Mouse (Mus musculus): ENCODE measurements around the gene Tmem131l. TPM values are rescaled to one million over a fixed set of nuclear protein-coding genes. Genes with fewer than 3 reads are reported as not detected.
A peak's percentile ranks its signal among the peaks of the same experiment; 100 is the strongest.

Gene Tmem131l
- total and polyA plus RNA-seq, 3 experiments, result 9.6 to 39.6 TPM; not detected in 1

GRCm38 (mm10) chr3:84071641-84072040 is 31.7 kb upstream of the Tmem131l start:
- H3K9ac ChIP-seq (ENCODE audit: control insufficient read depth, low read depth, low read length, poor library complexity, severe bottlenecking), result no peak overlapping the region
- no peak overlapping the region for H3K4me3 ChIP-seq (ENCODE audit: control insufficient read depth in 1 of 2, insufficient read depth in 1 of 2, low read depth in 2 of 2, low read length in 2 of 2)
- H3K9me3 ChIP-seq (replicated peaks; ENCODE audit: insufficient read depth, low read length), result no peaks in the 10 kb centered on the region
- no peak for TF ChIP-seq ZMIZ1 (IDR thresholded peaks at IDR 0.05; ENCODE audit: low read depth, low read length)
- TF ChIP-seq KAT2A (conservative IDR thresholded peaks at IDR 0.05; ENCODE audit: low read depth, low read length), result no peak
- TF ChIP-seq TBP (IDR thresholded peaks at IDR 0.05; ENCODE audit: low read depth, low read length), result no peak
- TF ChIP-seq RAD21 (IDR thresholded peaks at IDR 0.05; ENCODE audit: low read depth, low read length), result peak; percentile 6
- no peak for TF ChIP-seq MAZ (IDR thresholded peaks at IDR 0.05; ENCODE audit: low read depth, low read length)
- no peak; a peak in 1 of 6 replicates for TF ChIP-seq CTCF (IDR thresholded peaks at IDR 0.05 in 2 of 3, conservative IDR thresholded peaks at IDR 0.05 in 1 of 3; ENCODE audit: control insufficient read depth in 1 of 3, insufficient read depth in 1 of 3, low read depth in 2 of 3, low read length in 3 of 3, poor library complexity in 1 of 3, severe bottlenecking in 1 of 3)
- H3K79me2 ChIP-seq (ENCODE audit: control insufficient read depth, insufficient read depth, low read length, poor library complexity), result no peaks in the 10 kb centered on the region
- no peaks in the 10 kb centered on the region for H3K36me3 ChIP-seq (ENCODE audit: control insufficient read depth in 1 of 2, insufficient read depth in 2 of 2, low read length in 2 of 2)
- peak; percentile 13 for DNase-seq (ENCODE audit: low read depth, low spot score)
- no peak overlapping the region for H3K27ac ChIP-seq (ENCODE audit: control insufficient read depth, low read depth, low read length)
- no peaks in the 10 kb centered on the region for H3K27me3 ChIP-seq (ENCODE audit: control insufficient read depth in 1 of 2, insufficient read depth in 2 of 2, low read length in 2 of 2)
- no peaks in the 10 kb centered on the region for H3K4me1 ChIP-seq (ENCODE audit: control insufficient read depth in 1 of 2, insufficient read depth in 2 of 2, low read length in 2 of 2)

- Histone ChIP-seq H3K27ac (ENCODE audit: control insufficient read depth, low read depth, low read length) (no peak overlapping the region), H3K4me1 (ENCODE audit: control insufficient read depth in 1 of 2, insufficient read depth in 2 of 2, low read length in 2 of 2) (no peaks in the 10 kb centered on the region), H3K4me3 (ENCODE audit: control insufficient read depth in 1 of 2, insufficient read depth in 1 of 2, low read depth in 2 of 2, low read length in 2 of 2) (no peak overlapping the region), H3K27me3 (ENCODE audit: control insufficient read depth in 1 of 2, insufficient read depth in 2 of 2, low read length in 2 of 2) (no peaks in the 10 kb centered on the region), H3K9me3 (replicated peaks; ENCODE audit: insufficient read depth, low read length) (no peaks in the 10 kb centered on the region), H3K9ac (ENCODE audit: control insufficient read depth, low read depth, low read length, poor library complexity, severe bottlenecking) (no peak overlapping the region), H3K36me3 (ENCODE audit: control insufficient read depth in 1 of 2, insufficient read depth in 2 of 2, low read length in 2 of 2) (no peaks in the 10 kb centered on the region), H3K79me2 (ENCODE audit: control insufficient read depth, insufficient read depth, low read length, poor library complexity) (no peaks in the 10 kb centered on the region)
- no peak for DNase-seq (ENCODE audit: low read depth, low spot score)
- TF ChIP-seq TAL1 (IDR thresholded peaks at IDR 0.05; ENCODE audit: low read length) (no peak), SMC3 (IDR thresholded peaks at IDR 0.05; ENCODE audit: low read depth, low read length) (no peak)
Measured at GRCm38 (mm10) chr3:84070811-84071210, 30.8 kb upstream of the Tmem131l start.

- no peaks in the 10 kb centered on the region for H3K27me3 ChIP-seq (ENCODE audit: control insufficient read depth in 1 of 2, insufficient read depth in 2 of 2, low read length in 2 of 2)
- no peaks in the 10 kb centered on the region for H3K9me3 ChIP-seq (replicated peaks; ENCODE audit: insufficient read depth, low read length)
- H3K79me2 ChIP-seq (ENCODE audit: control insufficient read depth, insufficient read depth, low read length, poor library complexity), result no peaks in the 10 kb centered on the region
- TF ChIP-seq GABPA (IDR thresholded peaks at IDR 0.05; ENCODE audit: low read depth, low read length) (no peak), MAZ (IDR thresholded peaks at IDR 0.05; ENCODE audit: low read depth, low read length) (no peak), POLR2AphosphoS5 (IDR thresholded peaks at IDR 0.05; ENCODE audit: borderline replicate concordance, low read depth, low read length) (no peak), KAT2A (conservative IDR thresholded peaks at IDR 0.05; ENCODE audit: low read depth, low read length) (no peak), POLR2AphosphoS2 (IDR thresholded peaks at IDR 0.05; ENCODE audit: low read length) (no peak), ETS1 (IDR thresholded peaks at IDR 0.05; ENCODE audit: low read depth, low read length) (no peak), GATA1 (IDR thresholded peaks at IDR 0.05; ENCODE audit: low read depth, low read length) (no peak), NRF1 (IDR thresholded peaks at IDR 0.05; ENCODE audit: insufficient read depth, low read depth, low read length, poor library complexity, severe bottlenecking) (no peak), JUND (IDR thresholded peaks at IDR 0.05; ENCODE audit: low read depth, low read length) (no peak), RCOR1 (IDR thresholded peaks at IDR 0.05; ENCODE audit: low read depth, low read length) (no peak), CHD2 (IDR thresholded peaks at IDR 0.05; ENCODE audit: low read length) (no peak), TCF12 (IDR thresholded peaks at IDR 0.05; ENCODE audit: low read depth, low read length) (no peak)
- no peak overlapping the region for H3K27ac ChIP-seq (ENCODE audit: control insufficient read depth, low read depth, low read length)
- no peak overlapping the region for H3K9ac ChIP-seq (ENCODE audit: control insufficient read depth, low read depth, low read length, poor library complexity, severe bottlenecking)
- no peak for DNase-seq (ENCODE audit: low read depth, low spot score)
- H3K36me3 ChIP-seq (ENCODE audit: control insufficient read depth in 1 of 2, insufficient read depth in 2 of 2, low read length in 2 of 2), result no peaks in the 10 kb centered on the region
- no peak overlapping the region for H3K4me3 ChIP-seq (ENCODE audit: control insufficient read depth in 1 of 2, insufficient read depth in 1 of 2, low read depth in 2 of 2, low read length in 2 of 2)
- no peaks in the 10 kb centered on the region for H3K4me1 ChIP-seq (ENCODE audit: control insufficient read depth in 1 of 2, insufficient read depth in 2 of 2, low read length in 2 of 2)
Measured at GRCm38 (mm10) chr3:84068831-84069709, 29.1 kb upstream of the Tmem131l start.

Measured in MEL (cell line).